Mouse (Mus musculus): Measurements from ENCODE around the gene Wdr89. TPM values are rescaled to one million over a fixed set of nuclear protein-coding genes. Genes with fewer than 3 reads are reported as not detected.

The Wdr89 gene
- total RNA-seq, 2 experiments from 2014 or later = 2.2 to 2.3 TPM

- intact Hi-C loops (cut with DNase I; ENCODE audit: low total_unique reads) = loop anchor here (10.0 kb wide), 1 partner anchor 92 kb away; no protein-coding TSS in a partner anchor
- DNase-seq = no peak
These were observed 3.3 kb upstream of the Wdr89 start for GRCm38 (mm10) chr12:75672630-75673029.

- no peak for DNase-seq
- intact Hi-C loops (cut with DNase I; ENCODE audit: low total_unique reads) = loop anchor here (10.0 kb wide), 1 partner anchor 93 kb away; no protein-coding TSS in a partner anchor
These were observed 2.5 kb upstream of the Wdr89 start for GRCm38 (mm10) chr12:75671759-75672315.

- intact Hi-C loops (cut with DNase I; ENCODE audit: low total_unique reads) = loop anchor here (10.0 kb wide), 1 partner anchor 94 kb away; no protein-coding TSS in a partner anchor
These were observed 1.3 kb upstream of the Wdr89 start for GRCm38 (mm10) chr12:75670611-75671010.

GRCm38 (mm10) chr12:75668916-75669257 lies 450 bp downstream of the Wdr89 start:
- intact Hi-C loops (cut with DNase I; ENCODE audit: low total_unique reads) = no loop called here
- no peak for DNase-seq

More at GRCm38 (mm10) chr12:75670611-75671010, 1.3 kb upstream of the Wdr89 start:
- no peak for DNase-seq

- intact Hi-C loops (cut with DNase I; ENCODE audit: low total_unique reads) = no loop called here
These were observed 1.1 kb downstream of the Wdr89 start for GRCm38 (mm10) chr12:75668221-75668620.

GRCm38 (mm10) chr12:75666939-75667338 lies 2.4 kb downstream of the Wdr89 start:
- DNase-seq = no peak
- intact Hi-C loops (cut with DNase I; ENCODE audit: low total_unique reads) = no loop called here

More at GRCm38 (mm10) chr12:75668221-75668620, 1.1 kb downstream of the Wdr89 start:
- DNase-seq = no peak

- intact Hi-C loops (cut with DNase I; ENCODE audit: low total_unique reads) = no loop called here
- DNase-seq = no peak
These were observed 4.9 kb downstream of the Wdr89 start for GRCm38 (mm10) chr12:75664516-75664810.

- DNase-seq = no peak
- intact Hi-C loops (cut with DNase I; ENCODE audit: low total_unique reads) = no loop called here
These were observed 5.5 kb downstream of the Wdr89 start for GRCm38 (mm10) chr12:75663646-75664515.

- intact Hi-C loops (cut with DNase I; ENCODE audit: low total_unique reads) = no loop called here
- DNase-seq = no peak
These were observed 7.0 kb downstream of the Wdr89 start for GRCm38 (mm10) chr12:75662376-75662775.

GRCm38 (mm10) chr12:75658403-75658802 lies 10.9 kb downstream of the Wdr89 start:
- no peak for DNase-seq
- intact Hi-C loops (cut with DNase I; ENCODE audit: low total_unique reads) = no loop called here

- DNase-seq = no peak
- intact Hi-C loops (cut with DNase I; ENCODE audit: low total_unique reads) = no loop called here
These were observed 12.8 kb downstream of the Wdr89 start for GRCm38 (mm10) chr12:75656580-75656979.

GRCm38 (mm10) chr12:75654247-75654801 lies 15.0 kb downstream of the Wdr89 start:
- intact Hi-C loops (cut with DNase I; ENCODE audit: low total_unique reads) = no loop called here

GRCm38 (mm10) chr12:75649706-75650093 lies 19.6 kb downstream of the Wdr89 start:
- intact Hi-C loops (cut with DNase I; ENCODE audit: low total_unique reads) = loop anchor here (5.0 kb wide), 1 partner anchor 182 kb away; no protein-coding TSS in a partner anchor
- no peak for DNase-seq

More at GRCm38 (mm10) chr12:75654247-75654801, 15.0 kb downstream of the Wdr89 start:
- DNase-seq = no peak

GRCm38 (mm10) chr12:75649058-75649705 lies 20.2 kb downstream of the Wdr89 start:
- intact Hi-C loops (cut with DNase I; ENCODE audit: low total_unique reads) = loop anchor here (5.0 kb wide), 1 partner anchor 182 kb away; no protein-coding TSS in a partner anchor
- DNase-seq = no peak

- intact Hi-C loops (cut with DNase I; ENCODE audit: low total_unique reads) = loop anchor here (5.0 kb wide), 1 partner anchor 181 kb away; no protein-coding TSS in a partner anchor
- DNase-seq = no peak
These were observed 21.1 kb downstream of the Wdr89 start for GRCm38 (mm10) chr12:75648281-75648680.

GRCm38 (mm10) chr12:75647663-75648062 lies 21.7 kb downstream of the Wdr89 start:
- intact Hi-C loops (cut with DNase I; ENCODE audit: low total_unique reads) = loop anchor here (5.0 kb wide), 1 partner anchor 180 kb away; no protein-coding TSS in a partner anchor
- no peak for DNase-seq

- intact Hi-C loops (cut with DNase I; ENCODE audit: low total_unique reads) = loop anchor here (5.0 kb wide), 1 partner anchor 178 kb away; no protein-coding TSS in a partner anchor
These were observed 23.6 kb downstream of the Wdr89 start for GRCm38 (mm10) chr12:75645780-75646179.

GRCm38 (mm10) chr12:75641726-75642125 lies 27.6 kb downstream of the Wdr89 start:
- intact Hi-C loops (cut with DNase I; ENCODE audit: low total_unique reads) = no loop called here
- no peak for DNase-seq

More at GRCm38 (mm10) chr12:75645780-75646179, 23.6 kb downstream of the Wdr89 start:
- no peak for DNase-seq

GRCm38 (mm10) chr12:75638345-75638744 lies 31.0 kb downstream of the Wdr89 start:
- intact Hi-C loops (cut with DNase I; ENCODE audit: low total_unique reads) = no loop called here
- no peak for DNase-seq

GRCm38 (mm10) chr12:75637103-75637502 lies 32.2 kb downstream of the Wdr89 start:
- DNase-seq = no peak
- intact Hi-C loops (cut with DNase I; ENCODE audit: low total_unique reads) = no loop called here
